Mouse (Mus musculus) stomach, embryonic 16.5 days (tissue): ENCODE measurements around the gene Cyp21a1. TPM values are rescaled to one million over a fixed set of nuclear protein-coding genes. Genes with fewer than 3 reads are reported as not detected.
"Not testable (repeated sequence)": the region's sequence is repeated elsewhere in the genome, so short reads cannot be mapped to it uniquely, and the experiment has no call there.

Source experiments
- ATAC-seq: fragments of 200-750 bp; cut with Nextera tagmentation; 2 replicates; pipeline ENCODE4 v1.8.0; 2017; ENCODE audit warnings: moderate number of reproducible peaks, moderate TSS enrichment; ENCODE audit not compliant: insufficient read depth, low FRiP score
- H3K27ac ChIP-seq: fragments of 300-500 bp; sonication (generic); 2 replicates; pipeline ENCODE4 v1.5.1; 2014; ENCODE audit warnings: low read length
- H3K27me3 ChIP-seq: fragments of 300-500 bp; sonication (generic); 2 replicates; pipeline ENCODE4 v1.6.1; 2014; ENCODE audit warnings: low read length, control low read depth, mixed read lengths; ENCODE audit not compliant: control insufficient read depth, insufficient read depth
- H3K36me3 ChIP-seq: fragments of 300-500 bp; sonication (generic); 2 replicates; pipeline ENCODE4 v1.6.1; 2014; ENCODE audit warnings: low read length; ENCODE audit not compliant: control insufficient read depth, insufficient read depth
- H3K4me1 ChIP-seq: fragments of 300-500 bp; sonication (generic); 2 replicates; pipeline ENCODE4 v1.6.1; 2014; ENCODE audit warnings: low read length, control low read depth, mixed read lengths; ENCODE audit not compliant: control insufficient read depth, insufficient read depth
- H3K4me2 ChIP-seq: fragments of 300-500 bp; sonication (generic); 2 replicates; pipeline ENCODE4 v1.6.1; 2014; ENCODE audit warnings: low read depth, low read length, mixed read lengths
- H3K4me3 ChIP-seq: fragments of 300-500 bp; sonication (generic); replicated peaks from 2 replicates; pipeline ENCODE4 v1.5.1; 2014; ENCODE audit warnings: mild to moderate bottlenecking, low read length
- H3K9ac ChIP-seq: fragments of 300-500 bp; sonication (generic); 2 replicates; pipeline ENCODE4 v1.6.1; 2014; ENCODE audit warnings: low read length
- H3K9me3 ChIP-seq: fragments of 300-500 bp; sonication (generic); replicated peaks from 2 replicates; pipeline ENCODE4 v1.6.1; 2016; ENCODE audit warnings: low read length, control low read depth; ENCODE audit not compliant: control insufficient read depth
- WGBS: fragments of 180-500 bp; shearing (Covaris S2); extraction: QIAGEN DNeasy Blood & Tissue Kit; methylation state at CpG from one replicate; pipeline ENCODE4 v1.1.7; 2014; 5-methylcytosine and 5-hydroxymethylcytosine counted together
- polyA plus RNA-seq: library from polyadenylated mRNA; unstranded; fragments of >200 nt; fragmentation: Nextera tagmentation; extraction: Ambion mirVana; gene quantifications from 2 replicates; pipeline ENCODE4 v1.2.1, GENCODE M21; 2015

Gene Cyp21a1
- polyA plus RNA-seq, 1 experiment from 2014 or later: 6.9 TPM

GRCm38 (mm10) chr17:34838785-34839184 is 34.4 kb upstream of the Cyp21a1 start:
- no peak overlapping the region for H3K9ac ChIP-seq
- H3K4me3 ChIP-seq: no peak overlapping the region
- H3K27me3 ChIP-seq: no peaks in the 10 kb centered on the region
- peaks cover 5% of the 10 kb centered on the region; the same call in 1 of the 2 replicates for H3K36me3 ChIP-seq
- H3K9me3 ChIP-seq: no peaks in the 10 kb centered on the region
- no peak overlapping the region for H3K4me2 ChIP-seq
- 85% methylated on average over 7 of the region's 7 CpGs for WGBS
- no peak for ATAC-seq
- H3K4me1 ChIP-seq: peaks cover 14% of the 10 kb centered on the region
- no peak overlapping the region for H3K27ac ChIP-seq

GRCm38 (mm10) chr17:34837464-34838324 is 33.3 kb upstream of the Cyp21a1 start:
- Histone ChIP-seq H3K4me3 (peak overlapping the region; percentile 85), H3K4me2 (peak overlapping the region; percentile 97), H3K4me1 (peaks cover 14% of the 10 kb centered on the region), H3K36me3 (0 out of 2 replicates have a peak, but pooled peaks cover 5% of the 10 kb centered on the region), H3K9ac (peak overlapping the region; percentile 81), H3K9me3 (no peaks in the 10 kb centered on the region), H3K27me3 (no peaks in the 10 kb centered on the region), H3K27ac (peak overlapping the region; percentile 69; the same call in 1 of the 2 replicates)
- ATAC-seq: peak; percentile 26; the same call in 1 of the 2 replicates
- 33% methylated on average over 43 of the region's 43 CpGs for WGBS

DNA sequence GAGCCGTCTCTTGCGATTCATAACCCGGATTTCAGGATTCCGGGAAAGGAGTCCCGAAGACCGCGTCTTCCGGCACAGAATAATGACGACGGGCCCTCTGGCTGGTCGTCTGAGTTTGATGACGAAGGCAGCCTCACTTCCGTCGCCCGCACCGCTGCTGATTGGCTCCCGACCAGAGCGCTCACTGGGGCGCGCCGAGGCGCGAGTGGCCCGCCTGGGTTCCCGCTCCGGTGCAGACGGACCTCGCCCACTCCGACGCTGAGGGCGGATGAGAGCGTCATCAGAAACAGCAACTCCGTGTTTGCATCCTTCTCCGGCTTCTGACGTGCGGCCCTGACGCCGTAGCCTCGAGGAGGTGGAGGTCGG is 32.5 kb upstream of the Cyp21a1 start, which contains the start of the genes Stk19 and Dxo:
Gene Stk19, minus strand, starts transcription at position 90 of the 366 bp plus-strand sequence.
Gene Dxo, plus strand, starts transcription at position 164 of the 366 bp plus-strand sequence.
- no peaks in the 10 kb centered on the region for H3K27me3 ChIP-seq
- H3K4me1 ChIP-seq: peaks cover 14% of the 10 kb centered on the region
- H3K36me3 ChIP-seq: 0 out of 2 replicates have a peak, but pooled peaks cover 5% of the 10 kb centered on the region
- H3K9me3 ChIP-seq: no peaks in the 10 kb centered on the region
- peak; percentile 93 for ATAC-seq
- peak within 1 kb of the TSS; percentile 98 for H3K4me2 ChIP-seq
- WGBS: under 1% methylated on average over 40 of the region's 40 CpGs
- peak within 1 kb of the TSS; percentile 85 for H3K4me3 ChIP-seq
- peak within 1 kb of the TSS; percentile 81 for H3K9ac ChIP-seq
- H3K27ac ChIP-seq: peak within 1 kb of the TSS; percentile 69

DNA sequence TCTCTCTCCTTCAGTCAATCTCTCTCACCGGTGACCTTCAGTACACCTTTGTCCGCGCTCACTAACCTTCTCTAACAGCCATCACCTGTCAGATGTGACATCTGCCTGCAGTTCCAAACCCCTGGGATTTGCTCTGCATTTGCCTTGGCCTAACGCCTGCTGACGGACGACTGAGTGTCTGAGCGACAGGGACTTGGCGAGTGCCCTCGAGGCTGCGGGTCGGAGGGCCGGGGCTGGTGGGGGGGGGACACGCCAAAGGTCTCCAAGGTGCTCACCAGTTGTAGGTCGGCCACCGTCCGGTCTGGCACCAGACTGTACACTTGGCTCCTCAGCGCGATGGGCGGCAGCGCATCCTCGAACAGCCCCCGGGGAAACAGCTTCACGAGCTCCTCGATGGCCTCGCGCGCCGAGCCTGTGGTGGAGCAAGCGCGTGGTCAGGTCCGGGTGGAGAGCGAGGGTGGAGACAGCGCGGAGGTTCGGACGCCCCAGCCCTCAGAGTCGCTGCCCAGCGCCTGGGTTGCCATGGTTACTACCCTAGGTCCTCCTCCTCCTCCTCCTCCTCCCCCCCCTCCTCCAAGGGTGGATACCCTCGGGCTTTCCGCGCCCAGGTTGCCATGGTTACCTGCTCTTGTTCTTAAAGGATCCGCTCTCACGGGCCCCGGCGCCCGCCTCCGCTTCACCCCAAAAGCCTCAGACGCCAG is 31.9 kb upstream of the Cyp21a1 start:
- Histone ChIP-seq H3K36me3 (peaks cover 6% of the 10 kb centered on the region; the same call in 1 of the 2 replicates), H3K4me3 (peak overlapping the region; percentile 85), H3K9me3 (no peaks in the 10 kb centered on the region), H3K27me3 (no peaks in the 10 kb centered on the region), H3K4me2 (peak overlapping the region; percentile 98), H3K4me1 (peaks cover 14% of the 10 kb centered on the region), H3K27ac (peak overlapping the region; percentile 61; the same call in 1 of the 2 replicates), H3K9ac (peak overlapping the region; percentile 79)
- 3% methylated on average over 48 of the region's 48 CpGs for WGBS
- ATAC-seq: peak; percentile 71

DNA sequence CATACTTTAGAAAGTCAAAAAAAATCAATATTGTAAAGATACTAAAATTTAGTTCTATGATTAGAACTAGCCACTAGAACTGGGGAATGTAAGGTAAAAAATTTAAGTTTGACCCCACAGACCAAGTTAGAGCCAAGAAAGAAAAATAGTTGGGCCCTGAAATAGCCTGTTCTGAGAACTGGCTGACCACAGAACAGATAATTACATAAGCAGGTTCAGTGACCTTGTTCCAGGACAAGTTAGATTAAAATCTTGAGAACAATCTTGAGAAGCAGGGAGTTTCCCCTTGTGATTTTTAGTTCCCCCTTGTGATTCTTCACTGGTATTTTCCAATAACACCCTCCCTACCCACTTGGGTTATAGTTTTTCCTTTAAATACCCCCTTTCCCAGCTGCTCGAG is 26.4 kb upstream of the Cyp21a1 start:
- not testable (repeated sequence) for H3K9ac ChIP-seq, H3K4me1 ChIP-seq, H3K27me3 ChIP-seq, H3K4me2 ChIP-seq, H3K9me3 ChIP-seq, H3K27ac ChIP-seq, ATAC-seq, H3K4me3 ChIP-seq
- 95% methylated on average over 1 of the region's 1 CpGs for WGBS
- peaks cover 26% of the 10 kb centered on the region for H3K36me3 ChIP-seq

DNA sequence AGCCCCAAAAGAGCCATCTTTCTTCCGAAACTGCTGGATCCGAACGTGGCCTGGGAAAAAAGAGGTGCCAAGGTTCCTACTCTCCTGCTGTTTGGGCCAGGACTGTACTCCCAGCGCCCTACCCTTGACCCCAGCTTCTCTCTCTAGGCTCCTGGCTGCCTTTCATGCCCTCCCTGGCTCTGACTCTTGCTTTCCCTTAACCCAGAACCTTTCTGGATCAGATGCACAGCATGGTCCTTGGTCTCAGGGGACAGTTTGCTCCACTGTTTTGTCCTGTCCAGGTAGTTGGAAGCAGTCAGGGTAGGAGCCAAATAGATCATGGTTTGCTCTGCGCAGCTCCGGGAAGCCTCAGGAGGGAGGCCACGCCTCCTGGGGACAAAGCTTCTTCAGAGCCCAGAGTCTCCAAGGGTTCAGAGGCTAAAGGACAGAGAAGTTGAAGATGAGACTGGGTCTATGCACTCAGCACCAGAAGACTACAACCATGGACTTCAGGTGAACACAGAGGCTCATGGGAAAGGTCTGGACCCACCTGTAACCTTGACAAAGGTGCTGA is 10.5 kb upstream of the Cyp21a1 start:
- 74% methylated on average over 7 of the region's 7 CpGs for WGBS

DNA sequence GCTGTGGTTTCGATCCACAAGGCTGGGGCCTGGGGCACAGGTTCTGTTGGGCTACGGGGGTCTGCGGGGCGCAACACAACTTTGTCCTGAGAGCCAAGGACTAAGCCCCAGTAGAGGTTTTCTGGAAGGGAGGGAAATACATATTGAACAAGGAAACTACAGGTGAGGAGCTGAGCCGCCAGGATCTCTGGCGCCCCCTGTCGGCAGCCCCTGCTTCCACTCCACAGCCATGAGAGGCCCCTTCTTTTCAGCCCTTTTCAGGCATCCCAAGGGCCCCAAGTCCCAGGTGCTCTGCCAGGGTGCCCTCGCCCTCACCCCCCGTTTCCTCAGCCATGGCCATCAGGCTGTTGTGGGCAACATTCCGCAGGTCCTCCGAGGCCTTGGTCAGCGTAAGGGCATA is 9.4 kb upstream of the Cyp21a1 start:
- H3K9ac ChIP-seq, H3K4me2 ChIP-seq, H3K36me3 ChIP-seq, ATAC-seq, H3K27ac ChIP-seq, H3K4me1 ChIP-seq, H3K4me3 ChIP-seq, H3K9me3 ChIP-seq, H3K27me3 ChIP-seq: not testable (repeated sequence)
- 58% methylated on average over 11 of the region's 12 CpGs for WGBS

More for the DNA sequence above, 10.5 kb upstream of the Cyp21a1 start:
- Histone ChIP-seq H3K9ac (no peak overlapping the region), H3K27ac (no peak overlapping the region), H3K36me3 (no peaks in the 10 kb centered on the region), H3K27me3 (no peaks in the 10 kb centered on the region), H3K9me3 (no peaks in the 10 kb centered on the region), H3K4me3 (no peak overlapping the region), H3K4me2 (no peak overlapping the region), H3K4me1 (no peaks in the 10 kb centered on the region)
- ATAC-seq: no peak

DNA sequence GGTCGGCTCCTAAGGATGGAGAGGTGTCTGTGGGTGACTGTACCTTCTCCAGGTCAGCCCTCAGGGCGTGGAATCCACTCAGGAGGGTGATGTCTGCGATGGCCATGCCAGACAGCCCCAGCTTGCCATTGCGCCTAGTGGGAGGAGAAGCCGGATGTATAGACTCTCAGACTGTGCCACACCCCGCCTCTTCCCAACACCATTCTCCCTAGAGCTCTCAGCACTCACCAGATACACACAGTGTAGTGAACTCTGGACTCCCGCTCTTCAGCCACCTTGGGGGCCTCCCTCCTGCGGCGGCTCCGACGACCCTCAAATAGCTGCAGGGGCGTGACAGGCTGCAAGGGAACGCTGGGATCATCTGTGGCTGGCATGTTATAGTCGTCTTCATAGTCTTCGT is 6.9 kb upstream of the Cyp21a1 start:
- Histone ChIP-seq H3K27me3 (no peaks in the 10 kb centered on the region), H3K27ac (no peak overlapping the region), H3K9ac (no peak overlapping the region), H3K4me2 (no peak overlapping the region), H3K36me3 (no peaks in the 10 kb centered on the region), H3K4me1 (no peaks in the 10 kb centered on the region), H3K9me3 (no peaks in the 10 kb centered on the region), H3K4me3 (no peak overlapping the region)
- no peak for ATAC-seq
- 66% methylated on average over 15 of the region's 15 CpGs for WGBS

- H3K36me3 ChIP-seq, H3K9me3 ChIP-seq, H3K27ac ChIP-seq, H3K4me3 ChIP-seq, H3K27me3 ChIP-seq, H3K9ac ChIP-seq, H3K4me1 ChIP-seq, H3K4me2 ChIP-seq, ATAC-seq: not testable (repeated sequence)
- WGBS: 80% methylated on average over 8 of the region's 8 CpGs
These were observed 6.5 kb upstream of the Cyp21a1 start for GRCm38 (mm10) chr17:34810811-34811210.
